Mouse (Mus musculus) forebrain, embryonic 15.5 days (tissue): ENCODE measurements around the gene Tas2r117. TPM values are rescaled to one million over a fixed set of nuclear protein-coding genes. Genes with fewer than 3 reads are reported as not detected.

ENCODE experiments used
- ATAC-seq: fragments of 200-750 bp; cut with Nextera tagmentation; replicated peaks from 2 replicates; pipeline ENCODE4 v1.8.0; 2017; ENCODE audit warnings: mild to moderate bottlenecking, moderate TSS enrichment, moderate library complexity
- H3K27ac ChIP-seq: fragments of 300-500 bp; sonication (generic); replicated peaks from 2 replicates; pipeline ENCODE4 v1.5.1; 2015; ENCODE audit warnings: mild to moderate bottlenecking, inconsistent platforms
- H3K27me3 ChIP-seq: fragments of 300-500 bp; sonication (generic); 2 replicates; pipeline ENCODE4 v1.6.1; 2015; ENCODE audit warnings: inconsistent platforms
- H3K36me3 ChIP-seq: fragments of 300-500 bp; sonication (generic); 2 replicates; pipeline ENCODE4 v1.6.1; 2015; ENCODE audit warnings: mild to moderate bottlenecking, inconsistent platforms
- H3K4me1 ChIP-seq: fragments of 300-500 bp; sonication (generic); 2 replicates; pipeline ENCODE4 v1.6.1; 2015; ENCODE audit warnings: inconsistent platforms
- H3K4me2 ChIP-seq: fragments of 300-500 bp; sonication (generic); replicated peaks from 2 replicates; pipeline ENCODE4 v1.6.1; 2015; ENCODE audit warnings: mild to moderate bottlenecking, inconsistent platforms
- H3K4me3 ChIP-seq: fragments of 300-500 bp; sonication (generic); 2 replicates; pipeline ENCODE4 v1.5.1; 2015; ENCODE audit warnings: mild to moderate bottlenecking, inconsistent platforms
- H3K9ac ChIP-seq: fragments of 300-500 bp; sonication (generic); replicated peaks from 2 replicates; pipeline ENCODE4 v1.6.1; 2015; ENCODE audit warnings: mild to moderate bottlenecking, inconsistent platforms
- H3K9me3 ChIP-seq: fragments of 300-500 bp; sonication (generic); 2 replicates; pipeline ENCODE4 v1.6.1; 2016; ENCODE audit warnings: inconsistent platforms
- WGBS: fragments of 180-500 bp; shearing (Covaris S2); methylation state at CpG from one replicate; pipeline ENCODE4 v1.1.7; 2015; ENCODE audit warnings: mixed read lengths; 5-methylcytosine and 5-hydroxymethylcytosine counted together
- polyA plus RNA-seq: library from polyadenylated mRNA; unstranded; fragments of >200 nt; fragmentation: Nextera tagmentation; extraction: Ambion mirVana; gene quantifications from 2 replicates; pipeline ENCODE4 v1.2.1, GENCODE M21; 2015

The Tas2r117 gene
- not detected in 2 replicates for polyA plus RNA-seq

GRCm38 (mm10) chr6:132802518-132802917 lies at the start of gene Tas2r117:
Tas2r117 (plus strand) TSS chr6:132802818.
- ATAC-seq = no peak
- no peaks in the 10 kb centered on the region for H3K4me1 ChIP-seq
- no peak within 1 kb of the TSS for H3K4me3 ChIP-seq
- no peaks in the 10 kb centered on the region for H3K9me3 ChIP-seq
- H3K27me3 ChIP-seq = no peaks in the 10 kb centered on the region
- H3K27ac ChIP-seq = no peak within 1 kb of the TSS
- 87% methylated on average over 1 of the region's 1 CpGs for WGBS
- no peak within 1 kb of the TSS for H3K9ac ChIP-seq
- H3K4me2 ChIP-seq = no peak within 1 kb of the TSS
- H3K36me3 ChIP-seq = no peaks in the 10 kb centered on the region

GRCm38 (mm10) chr6:132754430-132754829 lies 48.2 kb upstream of the Tas2r117 start, which contains the start of gene Tas2r124:
Tas2r124 (plus strand) TSS chr6:132754730.
- Histone ChIP-seq H3K9me3 (no peaks in the 10 kb centered on the region), H3K9ac (no peak within 1 kb of the TSS), H3K36me3 (no peaks in the 10 kb centered on the region), H3K27ac (no peak within 1 kb of the TSS), H3K27me3 (no peaks in the 10 kb centered on the region), H3K4me1 (no peaks in the 10 kb centered on the region), H3K4me2 (no peak within 1 kb of the TSS), H3K4me3 (no peak within 1 kb of the TSS)
- WGBS = 86% methylated on average over 1 of the region's 1 CpGs
- ATAC-seq = no peak

GRCm38 (mm10) chr6:132761831-132762230 lies 40.8 kb upstream of the Tas2r117 start, which contains the start of gene Tas2r102:
Tas2r102 (plus strand) TSS chr6:132762131.
- Histone ChIP-seq H3K4me1 (no peaks in the 10 kb centered on the region), H3K4me3 (no peak within 1 kb of the TSS), H3K27me3 (no peaks in the 10 kb centered on the region), H3K9ac (no peak within 1 kb of the TSS), H3K9me3 (no peaks in the 10 kb centered on the region), H3K4me2 (no peak within 1 kb of the TSS), H3K36me3 (no peaks in the 10 kb centered on the region), H3K27ac (no peak within 1 kb of the TSS)
- ATAC-seq = no peak
- 91% methylated on average over 2 of the region's 2 CpGs for WGBS

GRCm38 (mm10) chr6:132778062-132778461 lies 24.6 kb upstream of the Tas2r117 start, which contains the start of gene Tas2r136:
Tas2r136 (minus strand) TSS chr6:132778162.
- Histone ChIP-seq H3K9me3 (no peaks in the 10 kb centered on the region), H3K9ac (no peak within 1 kb of the TSS), H3K27ac (no peak within 1 kb of the TSS), H3K4me2 (no peak within 1 kb of the TSS), H3K36me3 (no peaks in the 10 kb centered on the region), H3K4me1 (no peaks in the 10 kb centered on the region), H3K4me3 (no peak within 1 kb of the TSS), H3K27me3 (no peaks in the 10 kb centered on the region)
- no peak for ATAC-seq

- Histone ChIP-seq H3K27ac (no peak overlapping the region), H3K4me1 (no peaks in the 10 kb centered on the region), H3K9ac (no peak overlapping the region), H3K36me3 (no peaks in the 10 kb centered on the region), H3K4me3 (no peak overlapping the region), H3K27me3 (no peaks in the 10 kb centered on the region), H3K4me2 (no peak overlapping the region), H3K9me3 (peaks cover 13% of the 10 kb centered on the region; the same call in 1 of the 2 replicates)
- WGBS = 31% methylated on average over 1 of the region's 1 CpGs
- ATAC-seq = no peak
Observed at GRCm38 (mm10) chr6:132795393-132795792, 7.2 kb upstream of the Tas2r117 start.

GRCm38 (mm10) chr6:132846842-132847241 lies 44.2 kb downstream of the Tas2r117 start, which contains the start of gene Tas2r123:
Tas2r123 (plus strand) TSS chr6:132847142.
- no peaks in the 10 kb centered on the region for H3K36me3 ChIP-seq
- WGBS = 82% methylated on average over 1 of the region's 1 CpGs
- H3K4me3 ChIP-seq = no peak within 1 kb of the TSS
- H3K4me1 ChIP-seq = no peaks in the 10 kb centered on the region
- H3K27ac ChIP-seq = no peak within 1 kb of the TSS
- no peak for ATAC-seq
- H3K9ac ChIP-seq = no peak within 1 kb of the TSS
- no peaks in the 10 kb centered on the region for H3K9me3 ChIP-seq
- H3K27me3 ChIP-seq = no peaks in the 10 kb centered on the region
- H3K4me2 ChIP-seq = no peak within 1 kb of the TSS

Other genes starting within 250 kb of the Tas2r117 start
- not detected in 2 replicates for gene Prh1, start 233.0 kb upstream of the Tas2r117 start, polyA plus RNA-seq
- gene Prp2, start 206.9 kb upstream of the Tas2r117 start, polyA plus RNA-seq = not detected in 2 replicates
- not detected in 2 replicates for gene A630073D07Rik, start 151.3 kb upstream of the Tas2r117 start, polyA plus RNA-seq
- gene Tas2r120, start 145.9 kb upstream of the Tas2r117 start, polyA plus RNA-seq = not detected in 2 replicates
- not detected in 2 replicates for gene Tas2r121, start 101.8 kb upstream of the Tas2r117 start, polyA plus RNA-seq
- gene Tas2r122, start 90.9 kb upstream of the Tas2r117 start, polyA plus RNA-seq = not detected in 2 replicates
- not detected in 2 replicates for gene Tas2r115, start 64.8 kb upstream of the Tas2r117 start, polyA plus RNA-seq
- not detected in 2 replicates for gene Tas2r124, start 48.1 kb upstream of the Tas2r117 start, polyA plus RNA-seq
- not detected in 2 replicates for gene Tas2r102, start 40.7 kb upstream of the Tas2r117 start, polyA plus RNA-seq
- gene Tas2r136, start 24.7 kb upstream of the Tas2r117 start, polyA plus RNA-seq = not detected in 2 replicates
- gene Tas2r123, start 44.3 kb downstream of the Tas2r117 start, polyA plus RNA-seq = not detected in 2 replicates
- gene Tas2r116, start 52.6 kb downstream of the Tas2r117 start, polyA plus RNA-seq = not detected in 2 replicates
- not detected in 2 replicates for gene Tas2r110, start 65.2 kb downstream of the Tas2r117 start, polyA plus RNA-seq
- gene Tas2r113, start 90.2 kb downstream of the Tas2r117 start, polyA plus RNA-seq = not detected in 2 replicates
- gene Tas2r125, start 106.8 kb downstream of the Tas2r117 start, polyA plus RNA-seq = not detected in 2 replicates
- not detected in 2 replicates for gene Tas2r129, start 148.3 kb downstream of the Tas2r117 start, polyA plus RNA-seq
- not detected in 2 replicates for gene Tas2r131, start 155.1 kb downstream of the Tas2r117 start, polyA plus RNA-seq
- gene Tas2r109, start 178.1 kb downstream of the Tas2r117 start, polyA plus RNA-seq = not detected in 2 replicates
- gene Tas2r103, start 234.3 kb downstream of the Tas2r117 start, polyA plus RNA-seq = not detected in 2 replicates